Mouse (Mus musculus) liver, embryonic 14.5 days (tissue): ENCODE data around the gene Arhgap21. TPM values are rescaled to one million over a fixed set of nuclear protein-coding genes. Genes with fewer than 3 reads are reported as not detected.
A peak's percentile ranks its signal among the peaks of the same experiment; 100 is the strongest.

Experiments used
- ATAC-seq: fragments of 200-750 bp; cut with Nextera tagmentation; 2 replicates; pipeline ENCODE4 v1.8.0; 2017; ENCODE audit warnings: moderate number of reproducible peaks, mild to moderate bottlenecking, moderate library complexity; ENCODE audit not compliant: insufficient read depth
- DNase-seq, 3 experiments: peaks; one replicate each; pipeline ENCODE4 v3.0.0-alpha.2; 2012 to 2013; ENCODE audit warnings: low read depth in 3 of 3, low spot score in 3 of 3
- H3K27ac ChIP-seq: fragments of 300-500 bp; sonication (generic); 2 replicates; pipeline ENCODE4 v1.5.1; 2014; ENCODE audit warnings: moderate library complexity, mild to moderate bottlenecking, control low read depth, inconsistent platforms
- H3K27me3 ChIP-seq: fragments of 300-500 bp; sonication (generic); 2 replicates; pipeline ENCODE4 v1.6.1; 2014; ENCODE audit warnings: mild to moderate bottlenecking, low read length, moderate library complexity; ENCODE audit not compliant: control insufficient read depth, insufficient read depth
- H3K36me3 ChIP-seq: fragments of 300-500 bp; sonication (generic); replicated peaks from 2 replicates; pipeline ENCODE4 v1.6.1; 2014; ENCODE audit warnings: low read depth; ENCODE audit not compliant: control insufficient read depth, insufficient read depth
- H3K4me1 ChIP-seq, 2 experiments: fragments of 200-500 bp in 1 of 2; fragments of 300-500 bp in 1 of 2; sonication (generic) in 1 of 2; replicated peaks; 2 replicates each; pipeline ENCODE4 v1.6.1; 2012 to 2014; ENCODE audit warnings: antibody characterized with exemption in 1 of 2, inconsistent platforms in 1 of 2, low read length in 1 of 2; ENCODE audit not compliant: control insufficient read depth in 2 of 2, insufficient read depth in 2 of 2
- H3K4me2 ChIP-seq: fragments of 300-500 bp; sonication (generic); 2 replicates; pipeline ENCODE4 v1.6.1; 2014; ENCODE audit warnings: low read depth, mild to moderate bottlenecking, control low read depth, moderate library complexity
- H3K4me3 ChIP-seq, 2 experiments: fragments of 200-500 bp in 1 of 2; fragments of 300-500 bp in 1 of 2; sonication (generic) in 1 of 2; 2 replicates each; pipeline ENCODE4 v1.5.1; 2012 to 2014; ENCODE audit warnings: low read depth in 2 of 2, low read length in 2 of 2, mild to moderate bottlenecking in 2 of 2, control low read depth in 1 of 2, inconsistent platforms in 1 of 2, moderate library complexity in 1 of 2; ENCODE audit not compliant: insufficient read depth in 1 of 2
- H3K9ac ChIP-seq: fragments of 300-500 bp; sonication (generic); replicated peaks from 2 replicates; pipeline ENCODE4 v1.6.1; 2014; ENCODE audit warnings: mild to moderate bottlenecking, control low read depth, moderate library complexity
- H3K9me3 ChIP-seq: fragments of 300-500 bp; sonication (generic); 2 replicates; pipeline ENCODE4 v1.6.1; 2016; ENCODE audit warnings: low read length, mixed read lengths; ENCODE audit not compliant: control insufficient read depth
- CTCF ChIP-seq: IDR thresholded peaks from 2 replicates; pipeline ENCODE4 v1.5.1; 2016; ENCODE audit warnings: antibody characterized with exemption, low read depth, control low read depth
- EP300 ChIP-seq: IDR thresholded peaks from 2 replicates; pipeline ENCODE4 v1.6.1; 2016; ENCODE audit warnings: antibody characterized with exemption, low read depth
- WGBS: fragments of 180-500 bp; shearing (Covaris S2); extraction: QIAGEN DNeasy Blood & Tissue Kit; methylation state at CpG from one replicate; pipeline ENCODE4 v1.1.7; 2014; ENCODE audit not compliant: insufficient replicate concordance; 5-methylcytosine and 5-hydroxymethylcytosine counted together
- polyA plus RNA-seq, 2 experiments: library from polyadenylated mRNA; depleted of rRNA in 1 of 2; stranded (reverse) in 1 of 2; unstranded in 1 of 2; fragments of >200 nt; fragmentation: Nextera tagmentation in 1 of 2; extraction: Ambion mirVana in 1 of 2; gene quantifications; 2 replicates each; pipeline versions ENCODE4 v1.2.1 to v1.2.3; 2012 to 2014

The Arhgap21 gene
- polyA plus RNA-seq, 2 experiments: 8.4 to 10.9 TPM

GRCm38 (mm10) chr2:20961825-20962224 is 6.9 kb downstream of the Arhgap21 start:
- WGBS: 54% methylated on average over 6 of the region's 6 CpGs
- no peak overlapping the region for H3K9ac ChIP-seq
- H3K4me1 ChIP-seq: peaks cover 47 to 51% of the 10 kb centered on the region in 2 experiments
- peak overlapping the region; percentile 28 for H3K4me2 ChIP-seq
- H3K27me3 ChIP-seq: no peaks in the 10 kb centered on the region
- H3K27ac ChIP-seq: no peak overlapping the region
- H3K36me3 ChIP-seq: peaks cover 5% of the 10 kb centered on the region; the same call in 1 of the 2 replicates
- H3K4me3 ChIP-seq: no peak overlapping the region
- TF ChIP-seq CTCF (0 out of 2 replicates have a peak, but pooled peaks have one; percentile 6), EP300 (no peak)
- H3K9me3 ChIP-seq: no peaks in the 10 kb centered on the region
- DNase-seq: no peak
- ATAC-seq: no peak

GRCm38 (mm10) chr2:20961295-20961694 is 7.4 kb downstream of the Arhgap21 start:
- no peak for DNase-seq
- peaks cover 43 to 48% of the 10 kb centered on the region in 2 experiments for H3K4me1 ChIP-seq
- WGBS: 30% methylated on average over 8 of the region's 8 CpGs

GRCm38 (mm10) chr2:20960668-20961035 is 8.0 kb downstream of the Arhgap21 start:
- Histone ChIP-seq H3K9ac (no peak overlapping the region), H3K36me3 (peaks cover 2% of the 10 kb centered on the region; the same call in 1 of the 2 replicates), H3K4me1 (peaks cover 43% of the 10 kb centered on the region in 2 experiments), H3K9me3 (no peaks in the 10 kb centered on the region), H3K4me3 (no peak overlapping the region), H3K27me3 (no peaks in the 10 kb centered on the region), H3K4me2 (no peak overlapping the region), H3K27ac (no peak overlapping the region)
- no peak for DNase-seq
- TF ChIP-seq EP300 (no peak), CTCF (no peak)
- no peak for ATAC-seq
- 50% methylated on average over 8 of the region's 8 CpGs for WGBS

More at GRCm38 (mm10) chr2:20961295-20961694, 7.4 kb downstream of the Arhgap21 start:
- no peak overlapping the region for H3K4me2 ChIP-seq
- H3K27ac ChIP-seq: no peak overlapping the region
- no peaks in the 10 kb centered on the region for H3K9me3 ChIP-seq
- H3K9ac ChIP-seq: no peak overlapping the region
- TF ChIP-seq EP300 (no peak), CTCF (no peak)
- no peak overlapping the region for H3K4me3 ChIP-seq
- ATAC-seq: no peak
- H3K36me3 ChIP-seq: peaks cover 5% of the 10 kb centered on the region; the same call in 1 of the 2 replicates
- no peaks in the 10 kb centered on the region for H3K27me3 ChIP-seq

GRCm38 (mm10) chr2:20959906-20960667 is 8.6 kb downstream of the Arhgap21 start:
- H3K27ac ChIP-seq: no peak overlapping the region
- no peaks in the 10 kb centered on the region for H3K27me3 ChIP-seq
- peaks cover 40 to 45% of the 10 kb centered on the region in 2 experiments for H3K4me1 ChIP-seq
- 81% methylated on average over 9 of the region's 9 CpGs for WGBS
- H3K4me2 ChIP-seq: no peak overlapping the region
- H3K36me3 ChIP-seq: no peaks in the 10 kb centered on the region
- H3K9ac ChIP-seq: no peak overlapping the region
- H3K9me3 ChIP-seq: no peaks in the 10 kb centered on the region
- TF ChIP-seq CTCF (no peak), EP300 (no peak)
- DNase-seq (no peak), ATAC-seq (no peak)
- no peak overlapping the region for H3K4me3 ChIP-seq

- H3K4me3 ChIP-seq: no peak overlapping the region
- peak overlapping the region; percentile 28 for H3K4me2 ChIP-seq
- no peaks in the 10 kb centered on the region for H3K27me3 ChIP-seq
- no peaks in the 10 kb centered on the region for H3K9me3 ChIP-seq
- H3K4me1 ChIP-seq: peaks cover 36 to 42% of the 10 kb centered on the region in 2 experiments
- H3K27ac ChIP-seq: no peak overlapping the region
- peak; percentile 74 for ATAC-seq
- no peak overlapping the region for H3K9ac ChIP-seq
- DNase-seq: no peak
- 11% methylated on average over 2 of the region's 2 CpGs for WGBS
- TF ChIP-seq EP300: peak; percentile 44
- no peak for TF ChIP-seq CTCF
- no peaks in the 10 kb centered on the region for H3K36me3 ChIP-seq
Observed at GRCm38 (mm10) chr2:20959045-20959444, 9.6 kb downstream of the Arhgap21 start.
